Mouse (Mus musculus): ENCODE data around the gene Tmem43. TPM values are rescaled to one million over a fixed set of nuclear protein-coding genes. Genes with fewer than 3 reads are reported as not detected.

Gene Tmem43
- polyA plus RNA-seq, 1 experiment: 33.3 TPM

DNA sequence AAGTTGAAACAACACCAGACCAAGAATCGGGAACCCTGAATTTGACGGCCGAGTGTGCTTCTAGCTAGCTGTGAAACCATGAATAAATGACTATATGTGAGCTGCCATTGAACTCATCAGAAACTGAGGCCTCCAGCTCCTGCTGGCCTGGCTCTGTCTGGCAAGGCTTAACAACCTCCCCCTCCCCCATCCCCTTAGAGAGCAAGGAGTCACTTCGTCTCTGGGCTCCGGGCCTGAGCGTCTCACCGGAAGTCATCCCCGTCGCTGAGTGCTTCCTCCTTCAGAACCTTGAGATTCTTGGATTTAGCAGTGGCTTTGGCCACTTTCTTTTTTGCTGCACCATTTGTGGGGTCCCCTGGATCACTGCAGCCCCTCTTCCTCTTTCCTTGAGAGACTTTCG is 36.7 kb downstream of the Tmem43 start:
- Histone ChIP-seq H3K4me3 (ENCODE audit: insufficient read depth, low read length) (no peak overlapping the region), H3K4me1 (ENCODE audit: control insufficient read depth, insufficient read depth, low read length) (peaks cover 2% of the 10 kb centered on the region; the same call in 1 of the 2 replicates), H3K27ac (ENCODE audit: insufficient read depth, low read length) (no peak overlapping the region)
- no peak for TF ChIP-seq CTCF (IDR thresholded peaks at IDR 0.05; ENCODE audit: extremely low read depth, insufficient read depth, low read length)
- no peak for TF ChIP-seq POLR2A (IDR thresholded peaks at IDR 0.05; ENCODE audit: extremely low read depth, insufficient read depth, low read length)

DNA sequence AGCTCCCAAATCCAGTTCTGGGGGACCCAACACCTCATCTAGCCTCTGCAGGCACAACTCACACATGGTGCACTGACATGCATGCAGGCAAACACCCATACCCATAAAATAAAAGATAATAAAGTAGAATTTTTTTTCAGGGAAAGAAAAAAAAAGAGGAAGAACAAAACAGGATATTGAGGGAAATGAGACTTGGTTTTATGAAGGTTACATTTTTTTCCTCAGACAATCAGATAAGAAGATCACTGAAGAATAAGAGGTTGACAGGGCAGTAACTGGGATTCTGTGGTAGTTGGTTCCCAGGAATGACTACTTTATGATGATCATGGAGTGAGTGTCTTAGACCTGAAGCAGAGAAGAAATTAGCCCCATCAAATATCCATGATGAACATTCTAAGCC is 40.6 kb downstream of the Tmem43 start:
- no peak overlapping the region for H3K4me3 ChIP-seq (ENCODE audit: insufficient read depth, low read length)

DNA sequence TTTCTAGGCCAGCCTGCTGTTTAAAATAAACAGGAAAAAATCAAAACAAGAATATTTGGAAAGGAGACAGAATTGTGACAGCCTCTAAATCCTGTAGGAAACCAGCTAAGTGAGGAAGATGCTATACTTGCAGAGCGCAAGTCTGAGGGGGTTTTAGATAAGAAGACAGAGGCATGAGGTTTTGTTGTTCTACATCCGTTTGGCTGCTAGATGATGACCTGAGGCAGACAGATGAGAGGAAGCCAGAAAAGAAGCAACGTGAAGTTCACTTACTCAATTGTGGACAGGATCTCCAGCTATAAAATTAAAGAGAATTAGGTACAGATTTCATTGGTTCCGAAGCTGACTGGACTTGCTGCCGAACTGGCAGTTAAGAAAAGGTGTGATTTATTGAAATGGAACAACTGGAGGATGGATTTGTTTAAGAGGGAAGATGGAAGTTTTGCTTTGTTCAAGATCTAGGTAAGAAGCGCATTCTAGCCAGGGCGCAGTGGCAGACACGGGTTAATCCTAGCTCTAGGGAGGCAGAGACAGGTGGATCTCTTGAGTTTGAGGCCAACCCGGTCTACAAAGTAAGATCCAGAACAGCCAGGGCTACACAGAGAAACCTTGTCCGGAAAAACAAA is 41.3 kb downstream of the Tmem43 start:
- Histone ChIP-seq H3K4me3 (ENCODE audit: insufficient read depth, low read length) (peak overlapping the region; percentile 70), H3K4me1 (ENCODE audit: control insufficient read depth, insufficient read depth, low read length) (peaks cover 8% of the 10 kb centered on the region; the same call in 1 of the 2 replicates), H3K27ac (ENCODE audit: insufficient read depth, low read length) (no peak overlapping the region)
- TF ChIP-seq POLR2A (IDR thresholded peaks at IDR 0.05; ENCODE audit: extremely low read depth, insufficient read depth, low read length) (no peak), CTCF (IDR thresholded peaks at IDR 0.05; ENCODE audit: extremely low read depth, insufficient read depth, low read length) (no peak)

More for the DNA sequence above, 40.6 kb downstream of the Tmem43 start:
- Histone ChIP-seq H3K4me1 (ENCODE audit: control insufficient read depth, insufficient read depth, low read length) (peaks cover 8% of the 10 kb centered on the region; the same call in 1 of the 2 replicates), H3K27ac (ENCODE audit: insufficient read depth, low read length) (no peak overlapping the region)
- TF ChIP-seq POLR2A (IDR thresholded peaks at IDR 0.05; ENCODE audit: extremely low read depth, insufficient read depth, low read length) (no peak), CTCF (IDR thresholded peaks at IDR 0.05; ENCODE audit: extremely low read depth, insufficient read depth, low read length) (no peak)

DNA sequence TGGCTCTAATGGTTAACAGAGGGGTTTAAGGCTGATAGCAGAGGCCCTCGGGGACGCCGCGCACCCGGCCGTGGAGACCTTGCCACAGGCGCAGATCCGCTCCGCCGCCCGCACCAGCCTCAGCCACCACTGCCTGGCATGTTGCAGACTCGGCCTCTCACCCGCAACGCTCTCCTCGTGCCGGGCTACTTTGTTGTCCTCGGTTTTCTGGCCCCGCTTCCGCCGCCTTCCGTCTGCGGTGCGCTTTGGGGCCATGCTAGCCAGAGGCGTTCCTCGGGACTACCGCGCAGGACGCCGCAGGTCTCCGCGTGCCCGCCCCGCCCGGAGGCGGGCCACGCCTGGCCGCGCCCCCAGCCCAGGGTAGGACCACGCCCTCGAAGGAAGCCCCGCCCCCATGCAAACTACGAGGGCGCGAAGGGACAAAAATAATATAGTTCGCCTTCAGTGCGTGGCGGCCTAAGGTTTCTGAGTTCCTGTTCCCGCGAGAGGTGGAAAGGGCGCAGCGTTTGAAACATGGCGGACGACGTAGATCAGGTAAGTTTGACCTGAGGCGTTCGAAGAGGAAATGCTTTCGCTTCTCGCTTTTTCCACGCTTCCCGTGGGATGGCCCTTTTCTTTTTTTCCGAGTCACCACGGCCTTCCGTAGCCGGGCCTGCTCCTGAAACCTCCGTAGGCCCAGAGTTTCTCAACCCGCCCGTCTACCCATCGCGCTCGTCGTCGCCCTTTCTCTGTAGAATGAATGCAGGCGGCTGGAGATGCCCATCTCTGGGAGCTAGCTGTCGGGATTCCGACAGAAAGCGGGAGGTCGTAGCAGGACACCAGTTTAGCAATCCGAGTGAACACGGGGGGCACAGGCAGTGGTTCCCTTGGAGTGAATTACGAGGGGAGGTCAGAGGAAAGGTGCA is 42.3 kb downstream of the Tmem43 start, which contains the start of the genes Xpc and Lsm3:
TSS of gene Xpc (minus strand) at position 344 of the 905 bp plus-strand sequence.
TSS of gene Lsm3 (plus strand) at position 384 of the 905 bp plus-strand sequence.
- TF ChIP-seq POLR2A (IDR thresholded peaks at IDR 0.05; ENCODE audit: extremely low read depth, insufficient read depth, low read length): peak; percentile 41; the same call in 1 of the 2 replicates
- TF ChIP-seq CTCF (IDR thresholded peaks at IDR 0.05; ENCODE audit: extremely low read depth, insufficient read depth, low read length): no peak

DNA sequence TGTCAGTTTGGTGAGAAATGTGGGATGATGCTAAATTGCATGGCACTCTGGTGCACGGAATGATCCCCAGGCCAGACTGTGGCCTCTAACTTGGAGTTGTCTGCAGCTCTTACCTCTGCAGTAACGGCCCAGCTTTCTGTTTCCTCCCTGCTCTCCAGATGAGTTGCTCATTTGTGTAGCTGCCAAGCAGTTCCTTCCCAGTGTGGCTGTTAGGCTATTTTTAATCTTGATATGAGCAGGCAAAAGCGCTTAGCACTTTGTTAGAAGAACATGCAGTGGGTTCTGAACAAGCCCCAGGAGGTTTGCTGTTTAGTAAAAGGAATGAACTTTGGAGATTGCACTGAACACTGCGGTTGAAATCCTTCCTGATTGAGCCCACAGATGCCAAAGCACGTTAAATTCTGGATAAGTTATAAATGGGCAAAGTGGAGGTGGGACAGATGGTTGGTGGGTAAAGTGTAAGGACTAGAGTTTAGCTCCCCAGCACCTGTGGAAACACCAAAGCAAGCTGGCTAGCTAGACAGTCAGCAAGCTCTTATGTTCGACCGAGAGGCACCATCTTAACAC is 45.0 kb downstream of the Tmem43 start:
- no peak overlapping the region for H3K4me3 ChIP-seq (ENCODE audit: insufficient read depth, low read length)
- TF ChIP-seq CTCF (IDR thresholded peaks at IDR 0.05; ENCODE audit: extremely low read depth, insufficient read depth, low read length) (no peak), POLR2A (IDR thresholded peaks at IDR 0.05; ENCODE audit: extremely low read depth, insufficient read depth, low read length) (no peak)
- H3K4me1 ChIP-seq (ENCODE audit: control insufficient read depth, insufficient read depth, low read length): peaks cover 8% of the 10 kb centered on the region; the same call in 1 of the 2 replicates
- H3K27ac ChIP-seq (ENCODE audit: insufficient read depth, low read length): no peak overlapping the region

More for the DNA sequence above, 42.3 kb downstream of the Tmem43 start, which contains the start of the genes Xpc and Lsm3:
- H3K4me1 ChIP-seq (ENCODE audit: control insufficient read depth, insufficient read depth, low read length): peaks cover 8% of the 10 kb centered on the region; the same call in 1 of the 2 replicates
- H3K27ac ChIP-seq (ENCODE audit: insufficient read depth, low read length): no peak within 1 kb of the TSS
- peak within 1 kb of the TSS; percentile 70 for H3K4me3 ChIP-seq (ENCODE audit: insufficient read depth, low read length)

DNA sequence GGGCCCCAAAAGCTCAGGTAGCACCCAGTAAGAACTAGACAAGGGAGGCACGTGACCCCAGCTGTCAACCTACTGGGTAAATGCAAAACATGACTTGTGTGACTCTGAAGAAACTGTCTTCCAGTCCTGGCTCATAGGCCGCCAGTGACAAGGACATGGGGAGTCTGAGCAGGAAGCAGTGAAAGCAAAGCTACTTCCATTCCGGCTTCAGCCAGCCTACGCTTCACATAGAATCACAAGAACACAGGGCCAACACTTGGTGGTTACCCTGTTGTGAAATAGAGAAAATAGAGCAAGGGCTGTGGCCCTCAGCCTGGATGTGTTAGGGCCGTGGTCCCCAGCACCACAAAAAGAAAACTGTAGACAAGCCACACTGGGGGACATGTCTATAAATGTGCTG is 49.3 kb downstream of the Tmem43 start:
- TF ChIP-seq CTCF (IDR thresholded peaks at IDR 0.05; ENCODE audit: extremely low read depth, insufficient read depth, low read length) (no peak), POLR2A (IDR thresholded peaks at IDR 0.05; ENCODE audit: extremely low read depth, insufficient read depth, low read length) (no peak)
- H3K27ac ChIP-seq (ENCODE audit: insufficient read depth, low read length): no peak overlapping the region
- H3K4me3 ChIP-seq (ENCODE audit: insufficient read depth, low read length): no peak overlapping the region
- peaks cover 2% of the 10 kb centered on the region; the same call in 1 of the 2 replicates for H3K4me1 ChIP-seq (ENCODE audit: control insufficient read depth, insufficient read depth, low read length)

DNA sequence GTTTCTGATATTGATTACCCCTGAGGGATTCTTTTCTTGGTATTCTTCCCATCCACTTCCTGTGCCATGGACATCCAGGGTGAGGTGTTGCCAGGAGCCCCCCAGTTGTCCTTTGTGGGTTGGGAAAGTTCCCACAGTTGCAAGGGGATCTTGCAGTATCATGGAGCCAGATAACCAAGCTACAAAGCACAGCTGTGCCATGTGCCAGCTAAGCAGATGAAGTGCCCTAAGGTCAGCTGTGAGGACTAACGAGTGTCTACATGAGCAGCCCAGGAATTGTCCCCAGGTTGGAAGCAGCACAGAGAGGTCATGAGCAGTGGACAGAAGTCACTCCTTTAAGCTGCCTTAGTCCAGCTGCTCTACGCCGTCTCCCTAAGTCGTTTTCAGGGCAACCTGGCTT is 52.0 kb downstream of the Tmem43 start:
- TF ChIP-seq POLR2A (IDR thresholded peaks at IDR 0.05; ENCODE audit: extremely low read depth, insufficient read depth, low read length) (no peak), CTCF (IDR thresholded peaks at IDR 0.05; ENCODE audit: extremely low read depth, insufficient read depth, low read length) (no peak)
- no peak overlapping the region for H3K4me3 ChIP-seq (ENCODE audit: insufficient read depth, low read length)
- no peak overlapping the region for H3K27ac ChIP-seq (ENCODE audit: insufficient read depth, low read length)
- H3K4me1 ChIP-seq (ENCODE audit: control insufficient read depth, insufficient read depth, low read length): no peaks in the 10 kb centered on the region

DNA sequence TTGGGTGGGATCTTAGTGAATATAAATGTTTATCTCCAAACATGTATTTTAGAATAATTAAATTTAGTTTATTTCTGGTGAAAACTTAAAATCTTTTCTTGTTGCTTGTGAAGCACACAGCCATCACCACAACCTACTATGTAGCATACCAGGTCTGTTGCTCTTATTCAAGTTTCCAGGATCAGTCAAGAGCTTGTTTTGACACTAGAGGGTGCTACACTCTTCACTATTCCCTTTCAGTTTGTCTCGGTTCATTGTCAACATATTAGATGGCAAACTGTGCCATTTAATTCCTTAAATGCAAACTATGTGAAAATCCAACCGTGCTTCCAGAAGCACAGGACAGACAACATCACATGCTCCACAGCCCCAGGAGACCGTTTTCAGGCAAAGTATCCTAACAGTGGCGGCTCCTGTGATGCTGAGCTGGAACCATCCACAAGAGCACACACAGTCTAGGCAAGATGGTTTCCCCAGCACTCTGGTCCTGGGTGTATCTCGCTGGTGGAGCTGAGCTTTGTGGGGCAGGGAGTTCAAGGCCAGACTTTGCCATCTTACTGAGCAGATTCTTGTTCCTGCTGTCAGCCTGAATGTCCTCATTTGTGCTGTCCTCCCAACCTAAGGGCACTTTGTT is 53.8 kb downstream of the Tmem43 start:
- TF ChIP-seq POLR2A (IDR thresholded peaks at IDR 0.05; ENCODE audit: extremely low read depth, insufficient read depth, low read length): no peak
- peak; percentile 30; the same call in 1 of the 2 replicates for TF ChIP-seq CTCF (IDR thresholded peaks at IDR 0.05; ENCODE audit: extremely low read depth, insufficient read depth, low read length)
- no peak overlapping the region for H3K27ac ChIP-seq (ENCODE audit: insufficient read depth, low read length)
- no peak overlapping the region for H3K4me3 ChIP-seq (ENCODE audit: insufficient read depth, low read length)
- H3K4me1 ChIP-seq (ENCODE audit: control insufficient read depth, insufficient read depth, low read length): no peaks in the 10 kb centered on the region

DNA sequence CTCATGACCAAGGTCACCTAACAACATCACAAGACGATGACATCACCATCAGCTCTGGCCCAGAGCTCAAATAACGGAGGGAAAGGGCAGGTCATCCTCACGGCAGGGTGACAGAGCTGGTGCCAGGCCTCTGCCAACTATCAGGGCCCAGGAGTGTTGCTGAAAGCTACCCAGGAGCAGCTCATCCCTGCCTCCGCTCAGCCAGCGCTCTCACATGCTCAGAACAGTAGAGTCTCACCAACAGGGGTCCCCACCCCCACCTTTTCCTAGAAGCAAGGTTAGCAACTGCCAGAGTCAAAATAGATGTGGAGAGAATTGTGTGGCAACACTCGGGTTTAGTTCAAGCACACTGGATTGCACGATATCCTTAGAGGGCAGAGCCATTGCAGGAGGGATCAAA is 54.8 kb downstream of the Tmem43 start:
- Histone ChIP-seq H3K4me1 (ENCODE audit: control insufficient read depth, insufficient read depth, low read length) (no peaks in the 10 kb centered on the region), H3K27ac (ENCODE audit: insufficient read depth, low read length) (no peak overlapping the region), H3K4me3 (ENCODE audit: insufficient read depth, low read length) (no peak overlapping the region)
- TF ChIP-seq POLR2A (IDR thresholded peaks at IDR 0.05; ENCODE audit: extremely low read depth, insufficient read depth, low read length) (no peak), CTCF (IDR thresholded peaks at IDR 0.05; ENCODE audit: extremely low read depth, insufficient read depth, low read length) (no peak)
